Mouse (Mus musculus) embryonic fibroblast, embryonic 13.5 days (primary cell): ENCODE results near the gene Itgb2.

Experiments used
- CTCF ChIP-seq: IDR thresholded peaks from 2 replicates; pipeline ENCODE4 v1.5.1; 2011; ENCODE audit warnings: mild to moderate bottlenecking, control low read depth, low read length, moderate library complexity, borderline replicate concordance; ENCODE audit not compliant: insufficient read depth
- POLR2A ChIP-seq: IDR thresholded peaks from 2 replicates; pipeline ENCODE4 v1.6.1; 2011; ENCODE audit warnings: low read depth, mild to moderate bottlenecking, control low read depth, low read length, moderate library complexity

DNA sequence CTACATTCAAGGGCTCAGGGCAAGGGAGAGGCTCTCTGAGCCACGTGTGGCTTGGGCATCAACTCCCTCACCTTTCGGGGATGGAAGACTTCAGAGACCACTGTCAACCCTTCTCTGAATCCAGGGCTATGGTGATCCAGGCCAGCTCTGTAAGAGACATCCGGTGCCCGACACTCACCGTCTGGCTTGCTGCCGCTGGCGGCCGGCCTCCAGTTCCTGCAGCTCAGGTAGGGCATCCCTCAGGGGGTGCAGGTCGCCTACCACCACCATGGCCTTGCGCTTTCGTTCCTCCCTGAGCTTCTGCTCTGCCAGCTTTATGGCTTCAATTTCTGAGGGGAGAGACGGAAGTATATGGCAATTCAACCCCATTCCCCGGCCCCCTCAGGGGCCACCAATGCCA is 32.9 kb upstream of the Itgb2 start:
- TF ChIP-seq POLR2A (no peak), CTCF (no peak)
